Mouse (Mus musculus) liver, embryonic 14.5 days (tissue): ENCODE results near the gene Kif3a.

Experiments used
- CTCF ChIP-seq: IDR thresholded peaks from 2 replicates; pipeline ENCODE4 v1.5.1; 2016; ENCODE audit warnings: antibody characterized with exemption, low read depth, control low read depth
- EP300 ChIP-seq: IDR thresholded peaks from 2 replicates; pipeline ENCODE4 v1.6.1; 2016; ENCODE audit warnings: antibody characterized with exemption, low read depth

GRCm38 (mm10) chr11:53642744-53643279, 75.6 kb downstream of the Kif3a start:
- peak; percentile 71 for TF ChIP-seq CTCF
- no peak for TF ChIP-seq EP300
